Mouse (Mus musculus) limb, embryonic 11.5 days (tissue): ENCODE data around the gene Snx30. TPM values are rescaled to one million over a fixed set of nuclear protein-coding genes. Genes with fewer than 3 reads are reported as not detected.

Source experiments
- ATAC-seq: fragments of 200-750 bp; cut with Nextera tagmentation; 2 replicates; pipeline ENCODE4 v1.8.0; 2017; ENCODE audit warnings: low read depth; ENCODE audit not compliant: insufficient number of reproducible peaks, low FRiP score, low TSS enrichment
- DNase-seq: peaks from one replicate; pipeline ENCODE4 v3.0.0-alpha.2; 2015; ENCODE audit warnings: low spot score
- H3K27ac ChIP-seq: fragments of 300-500 bp; sonication (generic); replicated peaks from 2 replicates; pipeline ENCODE4 v1.5.1; 2014; ENCODE audit warnings: low read depth, mild to moderate bottlenecking, low read length
- H3K27me3 ChIP-seq: fragments of 300-500 bp; sonication (generic); 2 replicates; pipeline ENCODE4 v1.6.1; 2014; ENCODE audit warnings: mild to moderate bottlenecking, low read length, mixed read lengths; ENCODE audit not compliant: control insufficient read depth, insufficient read depth
- H3K36me3 ChIP-seq: fragments of 300-500 bp; sonication (generic); 2 replicates; pipeline ENCODE4 v1.6.1; 2014; ENCODE audit warnings: mild to moderate bottlenecking, low read length, moderate library complexity, mixed read lengths; ENCODE audit not compliant: control insufficient read depth, insufficient read depth
- H3K4me1 ChIP-seq: fragments of 300-500 bp; sonication (generic); 2 replicates; pipeline ENCODE4 v1.6.1; 2014; ENCODE audit warnings: low read length, mixed read lengths; ENCODE audit not compliant: control insufficient read depth, insufficient read depth
- H3K4me2 ChIP-seq: fragments of 300-500 bp; sonication (generic); 2 replicates; pipeline ENCODE4 v1.6.1; 2014; ENCODE audit warnings: low read depth, mild to moderate bottlenecking, moderate library complexity; ENCODE audit not compliant: severe bottlenecking
- H3K4me3 ChIP-seq: fragments of 300-500 bp; sonication (generic); 2 replicates; pipeline ENCODE4 v1.5.1; 2014; ENCODE audit warnings: low read depth, low read length
- H3K9ac ChIP-seq: fragments of 300-500 bp; sonication (generic); 2 replicates; pipeline ENCODE4 v1.6.1; 2014; ENCODE audit warnings: mild to moderate bottlenecking, low read length
- H3K9me3 ChIP-seq: fragments of 300-500 bp; sonication (generic); 2 replicates; pipeline ENCODE4 v1.6.1; 2016; ENCODE audit warnings: low read length; ENCODE audit not compliant: control insufficient read depth
- WGBS: fragments of 180-500 bp; shearing (Covaris S2); extraction: QIAGEN DNeasy Blood & Tissue Kit; methylation state at CpG from one replicate; pipeline ENCODE4 v1.1.7; 2014; 5-methylcytosine and 5-hydroxymethylcytosine counted together
- polyA plus RNA-seq: library from polyadenylated mRNA; unstranded; fragments of >200 nt; fragmentation: Nextera tagmentation; extraction: Ambion mirVana; gene quantifications from 2 replicates; pipeline ENCODE4 v1.2.1, GENCODE M21; 2014

Snx30 gene
- polyA plus RNA-seq, 1 experiment from 2014 or later, result 6.4 TPM

DNA sequence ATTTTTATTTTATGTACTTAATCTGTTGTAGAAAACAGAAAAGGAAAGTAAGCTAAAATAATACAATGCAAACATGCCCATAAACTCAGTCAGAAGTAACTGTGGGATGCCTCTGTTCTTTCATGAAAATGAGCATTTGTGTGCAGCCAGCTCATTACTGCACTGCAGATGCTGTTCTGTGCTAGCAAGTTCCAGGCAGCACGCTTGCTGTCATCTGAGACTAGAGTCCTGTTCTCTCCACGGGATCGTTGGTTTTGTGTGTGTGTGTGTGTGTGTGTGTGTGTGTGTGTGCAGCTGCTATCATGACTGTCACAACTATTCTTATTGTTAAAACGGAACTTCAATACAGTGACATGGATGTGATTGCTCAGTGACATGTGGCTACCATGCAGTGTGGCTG, 56.2 kb downstream of the Snx30 start:
- no peak overlapping the region for H3K4me2 ChIP-seq
- 52% methylated on average over 4 of the region's 4 CpGs for WGBS

DNA sequence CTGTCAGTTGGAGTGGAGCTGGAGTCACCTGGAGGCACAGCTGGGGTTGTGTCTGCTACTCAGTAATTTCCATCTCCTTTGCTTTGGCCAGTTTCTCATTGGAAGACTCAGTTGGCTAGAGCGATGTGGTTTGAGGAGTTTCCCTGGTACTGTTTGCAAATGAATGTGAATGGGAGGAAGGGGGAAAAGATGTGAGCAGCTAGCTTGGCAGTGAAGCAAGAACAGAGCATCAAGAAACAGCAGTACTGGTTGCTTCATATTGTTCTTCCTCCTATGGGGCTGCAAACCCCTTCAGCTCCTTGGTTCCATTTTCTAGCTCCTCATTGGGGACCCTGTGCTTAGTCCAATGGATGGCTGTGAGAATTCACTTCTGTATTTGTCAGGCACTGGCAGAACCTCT, 56.7 kb downstream of the Snx30 start:
- Histone ChIP-seq H3K4me1 (no peaks in the 10 kb centered on the region), H3K27me3 (no peaks in the 10 kb centered on the region), H3K9me3 (no peaks in the 10 kb centered on the region), H3K27ac (no peak overlapping the region), H3K9ac (no peak overlapping the region), H3K36me3 (no peaks in the 10 kb centered on the region), H3K4me2 (no peak overlapping the region), H3K4me3 (no peak overlapping the region)
- ATAC-seq (no peak), DNase-seq (no peak)
- WGBS, result 70% methylated on average over 1 of the region's 1 CpGs

More for the DNA sequence above, 56.2 kb downstream of the Snx30 start:
- Histone ChIP-seq H3K36me3 (no peaks in the 10 kb centered on the region), H3K4me1 (no peaks in the 10 kb centered on the region), H3K9ac (no peak overlapping the region), H3K27ac (no peak overlapping the region), H3K4me3 (no peak overlapping the region), H3K9me3 (no peaks in the 10 kb centered on the region), H3K27me3 (no peaks in the 10 kb centered on the region)
- ATAC-seq (no peak), DNase-seq (no peak)

GRCm38 (mm10) chr4:59863869-59864268, 58.2 kb downstream of the Snx30 start:
- H3K4me3 ChIP-seq, result no peak overlapping the region
- no peak overlapping the region for H3K27ac ChIP-seq
- DNase-seq (no peak), ATAC-seq (no peak)
- no peak overlapping the region for H3K4me2 ChIP-seq
- no peaks in the 10 kb centered on the region for H3K9me3 ChIP-seq
- H3K9ac ChIP-seq, result no peak overlapping the region
- 74% methylated on average over 6 of the region's 6 CpGs for WGBS
- no peaks in the 10 kb centered on the region for H3K4me1 ChIP-seq
- H3K36me3 ChIP-seq, result no peaks in the 10 kb centered on the region
- H3K27me3 ChIP-seq, result no peaks in the 10 kb centered on the region

GRCm38 (mm10) chr4:59868086-59868485, 62.4 kb downstream of the Snx30 start:
- 89% methylated on average over 11 of the region's 11 CpGs for WGBS
- Histone ChIP-seq H3K4me3 (no peak overlapping the region), H3K9me3 (no peaks in the 10 kb centered on the region), H3K4me1 (no peaks in the 10 kb centered on the region), H3K27ac (no peak overlapping the region), H3K9ac (no peak overlapping the region), H3K27me3 (no peaks in the 10 kb centered on the region), H3K36me3 (no peaks in the 10 kb centered on the region), H3K4me2 (no peak overlapping the region)
- DNase-seq (no peak), ATAC-seq (no peak)

DNA sequence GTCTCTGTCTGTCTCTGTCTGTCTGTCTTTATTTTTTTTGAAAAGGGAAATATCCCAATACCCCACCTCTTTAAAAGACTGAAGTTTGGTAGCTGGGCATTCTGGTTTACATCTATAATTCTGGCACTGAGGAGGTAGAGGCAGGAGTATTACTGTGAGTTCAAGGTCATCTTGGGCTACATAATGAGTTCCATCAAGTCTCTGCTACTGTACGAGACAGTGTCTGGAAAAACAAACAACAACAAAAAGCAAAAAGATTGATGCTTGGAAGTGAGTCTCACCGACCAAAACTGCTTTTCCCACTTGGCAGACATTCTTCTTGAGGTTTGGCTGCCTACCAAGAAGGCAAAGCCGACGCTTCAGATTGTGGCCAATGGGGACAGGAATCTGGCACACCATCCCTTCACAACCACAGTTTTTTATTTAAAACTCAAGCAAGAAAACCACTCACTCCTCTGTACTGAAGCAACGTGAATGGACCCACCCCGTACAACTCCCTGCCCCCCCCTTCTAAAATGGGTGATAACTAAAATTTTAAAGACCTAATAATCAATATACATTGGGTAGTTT, 63.9 kb downstream of the Snx30 start:
- Histone ChIP-seq H3K9me3 (no peaks in the 10 kb centered on the region), H3K27me3 (no peaks in the 10 kb centered on the region), H3K36me3 (no peaks in the 10 kb centered on the region), H3K9ac (no peak overlapping the region), H3K4me3 (no peak overlapping the region), H3K4me2 (no peak overlapping the region), H3K4me1 (no peaks in the 10 kb centered on the region), H3K27ac (no peak overlapping the region)
- WGBS, result 90% methylated on average over 6 of the region's 6 CpGs
- DNase-seq (no peak), ATAC-seq (no peak)

GRCm38 (mm10) chr4:59870433-59870832, 64.8 kb downstream of the Snx30 start:
- Histone ChIP-seq H3K4me1 (no peaks in the 10 kb centered on the region), H3K4me3 (no peak overlapping the region), H3K9ac (no peak overlapping the region), H3K27ac (no peak overlapping the region), H3K9me3 (no peaks in the 10 kb centered on the region), H3K4me2 (no peak overlapping the region), H3K36me3 (no peaks in the 10 kb centered on the region), H3K27me3 (no peaks in the 10 kb centered on the region)
- 86% methylated on average over 6 of the region's 6 CpGs for WGBS
- DNase-seq (no peak), ATAC-seq (no peak)

- Histone ChIP-seq H3K9ac (no peak overlapping the region), H3K27ac (no peak overlapping the region), H3K4me3 (no peak overlapping the region), H3K4me2 (no peak overlapping the region), H3K9me3 (no peaks in the 10 kb centered on the region), H3K27me3 (no peaks in the 10 kb centered on the region), H3K4me1 (no peaks in the 10 kb centered on the region), H3K36me3 (no peaks in the 10 kb centered on the region)
- no peak for ATAC-seq
- 59% methylated on average over 9 of the region's 9 CpGs for WGBS
- peak; percentile 84 for DNase-seq
These were observed 65.4 kb downstream of the Snx30 start for GRCm38 (mm10) chr4:59870859-59871591.

DNA sequence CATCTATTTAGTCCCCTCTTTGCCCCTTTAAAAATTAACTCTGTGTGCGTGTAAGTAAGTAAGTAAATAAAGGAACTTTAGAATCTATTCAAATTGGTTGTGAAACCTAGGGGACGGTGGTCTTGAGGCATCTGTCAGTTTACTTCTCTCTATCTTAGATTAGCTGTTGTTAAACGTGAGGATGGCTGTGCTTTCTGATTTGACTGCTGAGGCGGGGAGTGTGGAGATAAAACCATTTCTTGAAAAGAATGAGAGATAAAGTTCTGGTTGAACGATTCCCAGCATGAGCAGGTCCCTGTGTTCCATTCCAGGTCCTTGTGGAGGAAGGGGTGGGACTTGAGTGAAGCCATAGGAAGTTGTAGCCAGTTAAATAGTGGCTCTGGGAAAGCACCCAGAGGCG, 67.6 kb downstream of the Snx30 start:
- DNase-seq, result no peak
- no peak for ATAC-seq
- Histone ChIP-seq H3K4me3 (no peak overlapping the region), H3K4me2 (no peak overlapping the region), H3K27ac (no peak overlapping the region), H3K9me3 (no peaks in the 10 kb centered on the region), H3K27me3 (no peaks in the 10 kb centered on the region), H3K36me3 (no peaks in the 10 kb centered on the region), H3K9ac (no peak overlapping the region), H3K4me1 (no peaks in the 10 kb centered on the region)
- 84% methylated on average over 6 of the region's 6 CpGs for WGBS

GRCm38 (mm10) chr4:59873830-59874229, 68.2 kb downstream of the Snx30 start:
- H3K4me2 ChIP-seq, result no peak overlapping the region
- no peaks in the 10 kb centered on the region for H3K27me3 ChIP-seq
- ATAC-seq, result no peak
- DNase-seq, result no peak
- no peak overlapping the region for H3K27ac ChIP-seq
- no peak overlapping the region for H3K4me3 ChIP-seq
- H3K9me3 ChIP-seq, result no peaks in the 10 kb centered on the region
- no peak overlapping the region for H3K9ac ChIP-seq
- H3K4me1 ChIP-seq, result no peaks in the 10 kb centered on the region
- H3K36me3 ChIP-seq, result no peaks in the 10 kb centered on the region
- WGBS, result 60% methylated on average over 5 of the region's 5 CpGs
